Mouse (Mus musculus) retina, postnatal 1 day (tissue): Measurements from ENCODE around the gene Gm45837.
"Not testable (repeated sequence)": the region's sequence is repeated elsewhere in the genome, so short reads cannot be mapped to it uniquely, and the experiment has no call there.

Experiments
- DNase-seq: peaks from one replicate; pipeline ENCODE4 v3.0.0-alpha.2; 2012

Gene Gm45837

DNA sequence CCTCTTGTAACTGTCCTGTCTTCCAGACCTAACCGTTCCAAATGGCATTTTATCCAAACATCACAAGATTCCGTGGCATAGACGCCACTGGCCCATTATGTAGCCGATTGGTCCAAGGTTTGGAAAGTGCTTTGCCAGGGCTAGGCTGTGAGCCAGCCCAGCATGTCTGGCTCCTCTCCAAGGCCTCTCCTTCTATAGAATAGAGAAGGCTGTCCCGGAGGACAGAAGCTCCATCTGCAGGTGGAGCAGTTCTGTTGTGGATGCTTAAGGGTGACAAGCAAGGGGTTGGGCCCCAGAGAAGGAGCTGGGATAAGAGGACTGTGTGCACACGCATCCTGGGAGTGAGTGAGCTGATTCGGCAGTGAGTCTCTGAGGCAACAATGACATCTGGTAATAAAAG, 103.0 kb downstream of the Gm45837 start:
- DNase-seq, result no peak

DNA sequence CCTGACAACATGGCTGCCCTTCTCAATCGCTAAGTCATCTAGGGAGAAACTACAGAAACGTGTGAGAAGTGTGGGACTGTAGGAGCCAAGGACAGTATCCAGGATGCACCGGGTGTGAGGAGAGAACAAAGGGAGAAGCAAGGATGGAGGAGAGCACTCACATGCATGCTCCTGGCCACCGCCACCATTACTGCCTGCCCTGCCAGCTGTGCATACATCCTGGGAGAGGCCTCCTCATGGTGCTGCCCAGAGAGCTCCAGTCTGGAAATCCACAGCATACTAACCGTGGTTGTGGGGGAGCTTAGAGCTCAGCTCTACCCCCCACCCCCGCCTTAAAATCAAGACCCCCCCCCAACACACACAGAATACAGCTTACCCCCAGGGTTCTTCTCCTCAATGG, 104.1 kb downstream of the Gm45837 start:
- DNase-seq, result no peak

DNA sequence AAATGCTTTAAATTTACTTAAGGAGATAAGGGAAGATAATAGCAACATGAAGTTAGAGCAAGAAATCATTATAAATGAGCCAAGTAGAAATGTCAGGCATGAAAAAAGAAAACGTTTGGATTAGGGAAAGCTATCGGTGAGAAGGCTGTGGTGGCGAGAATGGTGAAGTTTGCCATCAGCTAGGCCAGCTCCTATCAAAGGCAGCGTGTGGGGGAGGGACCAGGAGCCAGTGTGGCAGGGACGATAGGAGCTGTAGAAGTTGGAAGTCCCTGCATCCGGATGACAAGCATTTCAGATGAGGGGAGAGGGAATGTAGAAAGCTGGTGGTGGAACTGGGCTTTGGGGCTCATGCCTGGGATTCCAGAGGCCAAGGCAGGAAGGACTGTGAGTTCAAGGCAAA, 104.6 kb downstream of the Gm45837 start:
- no peak for DNase-seq

DNA sequence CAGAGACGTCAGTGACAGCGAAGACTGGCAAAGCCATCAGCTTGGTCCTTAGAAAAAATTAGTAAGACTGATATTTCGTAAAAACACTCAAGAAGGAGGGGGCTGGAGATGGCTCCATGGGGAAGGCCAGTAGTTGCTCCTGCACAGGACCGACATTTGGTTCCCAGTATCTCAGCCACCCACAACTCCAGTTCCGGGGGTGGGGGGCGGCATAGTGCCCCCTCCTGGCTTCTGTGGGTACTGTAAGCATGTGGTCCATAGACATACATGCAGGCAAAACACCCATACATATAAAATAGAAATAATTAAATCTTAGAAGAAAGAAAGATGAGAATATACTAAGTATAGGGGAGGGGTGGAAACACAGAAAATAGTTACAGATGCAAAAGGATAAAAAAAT, 105.8 kb downstream of the Gm45837 start:
- no peak for DNase-seq

DNA sequence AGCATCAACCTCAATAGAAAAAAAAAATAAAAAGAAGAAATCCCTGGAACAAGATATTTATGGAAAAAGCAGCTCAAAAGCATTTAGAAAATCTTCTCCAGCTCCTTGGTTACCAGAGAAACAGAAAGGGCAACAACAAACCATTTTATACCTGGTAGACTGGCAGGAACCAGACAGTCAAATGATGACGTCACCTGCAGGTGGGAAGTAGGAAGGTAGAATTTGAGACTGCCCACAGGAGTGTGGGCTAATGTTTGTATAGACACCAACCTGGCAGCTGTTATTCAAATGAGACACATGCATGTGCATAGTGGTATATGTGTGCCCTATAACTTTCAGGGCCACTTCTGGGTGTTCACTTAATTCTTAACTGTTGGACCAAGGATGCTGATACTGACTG, 111.0 kb downstream of the Gm45837 start:
- DNase-seq, result no peak

DNA sequence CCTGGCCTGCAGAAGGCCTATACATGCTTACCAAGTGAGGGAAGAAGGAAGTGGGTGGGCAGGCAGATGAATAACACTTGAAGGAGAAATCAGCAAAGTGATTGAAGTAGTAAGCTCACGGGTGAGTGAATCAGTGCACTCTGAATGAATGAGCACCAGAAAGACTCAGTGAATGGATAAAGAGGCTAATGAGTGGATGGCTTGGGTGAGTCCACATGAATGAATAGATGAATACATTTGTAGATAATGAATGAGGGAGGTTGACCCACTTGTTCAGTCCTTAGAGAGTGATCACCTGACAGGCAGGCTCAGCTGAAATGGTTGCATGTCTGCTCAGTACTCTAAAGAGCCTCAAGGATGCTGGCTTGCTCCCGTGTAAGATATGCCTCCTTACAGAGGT, 112.5 kb downstream of the Gm45837 start:
- DNase-seq, result peak; percentile 95

DNA sequence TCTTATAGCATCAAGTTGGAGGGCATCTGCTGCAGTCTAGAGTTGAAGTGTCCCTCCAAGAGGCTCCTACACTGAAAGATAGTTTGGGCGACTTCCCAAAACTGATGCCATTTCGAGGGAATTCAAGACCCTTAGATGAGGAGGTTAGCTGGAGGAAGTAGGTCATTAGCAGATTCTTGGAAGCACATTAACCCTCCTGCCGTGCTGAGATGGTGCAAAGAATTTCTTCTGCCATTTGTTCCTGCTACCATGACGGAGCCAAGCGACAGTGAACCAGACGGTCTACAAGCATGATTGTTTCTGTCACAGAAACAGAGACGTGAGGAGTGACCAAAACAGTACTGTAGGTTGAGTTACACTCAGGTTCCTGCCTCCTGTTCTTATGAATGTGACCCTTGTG, 115.8 kb downstream of the Gm45837 start:
- DNase-seq, result no peak

DNA sequence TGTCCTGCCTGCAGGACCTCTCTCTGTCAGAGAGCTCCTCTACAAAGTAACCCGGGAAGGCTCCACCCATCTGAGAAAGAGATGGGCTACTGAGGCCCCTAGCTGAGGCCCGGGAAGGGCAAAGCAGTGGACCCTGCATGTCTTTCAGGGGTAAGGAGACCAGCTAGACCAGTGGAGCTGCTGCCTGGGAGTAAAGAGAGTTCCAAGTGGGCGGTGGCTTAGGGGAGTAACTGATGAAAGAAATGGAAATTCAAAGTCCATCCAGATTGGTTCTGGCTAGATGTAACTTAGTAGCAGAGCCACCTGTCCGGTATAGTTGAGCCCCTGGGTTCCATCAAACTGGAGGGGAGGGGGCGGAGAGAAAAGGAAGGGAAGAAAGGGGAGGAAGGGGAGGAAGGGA, 123.7 kb downstream of the Gm45837 start:
- no peak for DNase-seq

DNA sequence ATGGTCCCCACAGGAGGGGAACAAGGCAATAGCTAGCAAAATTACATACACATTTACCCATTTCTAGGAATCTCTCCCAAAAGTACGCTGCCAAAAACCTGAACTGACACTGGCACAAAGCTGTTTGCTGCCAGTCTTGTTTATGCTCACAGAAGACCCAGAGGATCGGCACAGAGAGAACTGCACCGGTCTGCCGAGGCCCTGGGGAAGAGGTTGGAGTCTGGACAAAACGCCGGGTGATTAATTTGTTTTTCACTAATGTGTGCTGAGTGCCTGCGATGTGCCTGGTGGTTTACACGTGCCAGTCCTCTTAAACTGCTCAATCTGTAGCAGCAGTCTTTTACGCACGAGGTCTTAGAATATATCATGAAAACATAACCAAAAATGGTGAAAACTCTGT, 124.4 kb downstream of the Gm45837 start:
- no peak for DNase-seq

DNA sequence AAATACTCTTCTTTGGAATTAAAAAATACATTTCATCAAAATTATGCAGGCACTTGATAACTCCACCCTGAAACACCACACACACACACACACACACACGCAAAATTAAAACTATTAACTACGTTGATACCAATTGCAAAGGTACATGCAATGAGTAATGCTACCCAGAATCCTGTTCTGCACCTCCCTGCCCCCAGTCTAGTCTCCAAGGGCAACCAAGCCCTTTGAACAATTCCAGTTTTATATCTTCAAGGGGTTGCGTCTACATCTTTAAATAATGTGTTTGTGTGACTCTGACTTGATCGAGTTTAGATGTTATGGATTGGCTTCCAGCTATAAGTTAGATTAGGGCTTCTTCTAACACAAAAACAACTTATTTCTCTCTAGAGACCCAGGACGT, 124.8 kb downstream of the Gm45837 start:
- DNase-seq, result no peak

DNA sequence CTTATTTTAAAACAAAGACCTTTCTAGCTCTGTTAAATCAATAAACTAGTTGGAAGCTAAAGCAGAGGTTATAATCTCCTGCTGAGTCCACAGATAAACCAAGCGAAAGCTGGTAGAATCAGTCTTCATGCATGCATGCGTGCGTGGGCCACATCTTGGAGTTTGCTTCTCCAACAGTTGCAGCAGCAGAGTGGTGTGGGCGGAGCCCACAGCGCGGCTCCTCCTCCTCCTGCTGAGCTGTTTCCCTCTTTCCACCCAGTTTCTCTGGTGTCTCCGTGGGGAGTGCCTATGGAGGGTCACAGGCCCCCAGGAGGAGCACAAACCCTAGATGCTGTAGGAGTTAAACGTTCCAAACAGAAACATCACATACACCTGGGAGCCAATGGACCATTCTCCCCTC, 126.9 kb downstream of the Gm45837 start:
- DNase-seq, result no peak

DNA sequence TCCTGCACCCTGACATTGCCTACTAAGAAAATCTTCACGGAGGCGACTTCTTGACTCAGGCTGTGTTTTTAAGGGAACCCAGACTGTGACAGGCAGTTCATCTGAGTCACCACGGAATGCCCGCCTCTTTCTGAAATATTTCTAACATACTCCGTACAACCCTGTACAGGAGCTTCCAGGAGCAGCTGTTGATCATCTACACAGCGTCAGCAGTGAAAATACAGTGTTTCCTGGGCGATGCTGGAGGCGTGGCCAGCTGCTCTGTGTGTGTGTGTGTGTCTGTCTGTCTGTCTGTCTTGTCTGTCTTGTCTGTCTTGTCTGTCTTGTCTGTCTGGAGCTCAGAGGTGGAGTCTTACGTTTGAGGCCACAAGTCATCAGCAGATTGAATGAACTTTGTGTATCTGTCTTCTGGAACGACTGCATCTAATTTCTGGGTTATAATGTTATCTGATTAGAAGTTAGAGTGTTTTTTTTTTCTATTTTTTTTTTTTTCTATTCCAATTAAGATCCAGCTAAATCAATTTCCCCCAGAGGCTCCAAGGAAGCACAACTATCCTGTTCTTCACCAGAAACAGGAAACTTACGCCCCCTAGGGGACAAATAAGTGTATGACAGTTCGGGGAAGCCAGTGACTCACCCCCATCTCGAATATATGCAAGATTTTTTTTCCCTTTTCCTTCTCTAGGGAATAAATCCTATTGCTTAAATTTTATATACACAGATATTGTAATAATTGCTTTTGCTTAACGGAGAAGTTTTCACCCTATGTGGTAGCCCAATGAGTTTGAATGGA, 127.7 kb downstream of the Gm45837 start:
- peak; percentile 78 for DNase-seq

DNA sequence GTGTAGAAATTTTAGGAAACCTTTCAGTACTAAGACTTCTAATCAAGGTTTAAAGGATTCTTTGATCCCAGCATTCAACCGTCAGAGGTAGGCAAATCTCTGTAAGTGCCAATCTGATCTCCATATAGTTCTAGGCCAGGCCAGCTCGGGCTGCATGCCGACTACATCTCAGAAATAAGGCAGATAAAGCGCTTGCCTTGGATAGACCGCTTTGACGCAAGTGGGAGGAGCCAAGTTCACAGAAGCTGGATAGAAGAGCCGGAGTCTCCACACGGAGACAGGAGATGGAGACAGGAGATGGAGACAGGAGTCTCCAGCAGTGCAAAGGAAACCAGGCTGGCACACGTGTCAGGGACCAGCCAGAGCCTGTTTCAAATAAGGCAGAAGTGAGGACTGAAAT, 129.1 kb downstream of the Gm45837 start:
- DNase-seq, result no peak

DNA sequence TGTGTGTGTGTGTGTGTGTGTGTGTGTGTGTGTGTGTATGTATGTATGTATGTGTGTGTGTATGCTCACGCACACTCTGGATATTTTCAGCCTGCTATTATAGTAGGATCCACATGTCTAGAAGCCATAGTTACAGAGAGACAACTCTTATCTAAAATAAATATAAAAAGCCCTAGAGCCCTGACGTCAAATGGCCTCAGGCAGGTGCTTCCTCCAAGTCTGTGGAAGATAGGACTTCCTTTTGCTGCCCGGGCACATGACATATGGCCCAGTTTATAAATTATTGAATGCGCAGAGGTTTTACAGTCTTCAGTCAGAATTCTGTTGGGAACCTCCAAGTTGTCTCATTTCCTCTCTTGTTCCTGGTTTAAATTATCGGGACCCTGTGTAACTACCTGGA, 130.0 kb downstream of the Gm45837 start:
- DNase-seq, result no peak

DNA sequence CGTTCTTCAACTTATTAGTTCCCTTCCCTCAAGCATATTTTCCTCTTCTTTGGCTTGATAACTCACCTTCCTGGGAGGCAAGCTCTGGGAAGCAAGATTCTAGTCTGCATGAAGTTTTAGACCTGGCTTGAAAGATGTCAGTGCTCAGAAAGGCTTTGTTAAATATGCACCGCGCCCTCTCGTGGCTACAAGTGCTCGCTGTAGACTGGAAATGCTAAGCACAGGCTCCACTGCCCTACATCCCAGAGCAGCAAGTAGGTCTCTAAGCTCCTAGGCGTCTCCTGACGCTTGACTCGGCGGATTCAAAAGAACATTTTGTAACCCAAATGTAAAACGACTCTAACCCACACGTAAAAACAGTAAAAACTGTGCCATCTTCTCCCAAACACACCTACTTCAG, 130.4 kb downstream of the Gm45837 start:
- peak; percentile 91 for DNase-seq

DNA sequence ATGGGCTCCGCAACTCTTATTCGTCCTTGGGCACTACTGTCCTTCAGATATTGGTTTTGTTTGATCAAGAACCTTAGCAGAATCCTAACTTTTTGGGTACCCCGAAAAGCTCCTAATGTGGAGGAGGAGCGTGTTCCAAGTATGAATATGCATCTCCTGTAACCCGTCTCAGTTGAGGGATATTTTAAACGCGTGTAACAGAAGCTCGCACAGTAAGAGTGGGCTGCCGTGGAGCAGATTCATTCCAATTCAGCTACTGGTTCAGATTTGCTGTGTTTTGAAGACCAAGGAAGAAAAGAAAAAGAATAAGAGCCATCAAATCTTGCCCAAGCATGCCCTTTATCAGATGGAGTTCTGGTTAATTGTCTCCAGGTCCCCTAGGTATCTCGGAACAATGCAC, 131.0 kb downstream of the Gm45837 start:
- no peak for DNase-seq

DNA sequence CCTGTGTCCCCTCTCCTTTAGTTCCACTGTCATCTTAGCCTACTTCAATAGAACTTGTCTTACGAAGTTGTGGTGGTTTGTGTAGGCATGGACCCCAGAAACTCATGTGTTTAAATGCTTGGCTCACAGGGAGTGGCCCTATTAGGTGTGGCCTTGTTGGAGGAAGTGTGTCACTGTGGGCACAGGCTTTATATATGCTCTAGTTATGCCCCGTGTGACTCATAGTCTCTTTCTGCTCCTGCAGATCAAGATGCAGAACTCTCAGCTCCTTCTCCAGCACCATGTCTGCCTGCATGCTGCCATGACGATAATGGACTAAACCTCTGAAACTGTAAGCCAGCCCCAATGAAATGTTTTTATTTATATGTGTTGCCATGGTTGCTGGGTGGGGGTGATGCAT, 137.0 kb downstream of the Gm45837 start:
- no peak for DNase-seq

DNA sequence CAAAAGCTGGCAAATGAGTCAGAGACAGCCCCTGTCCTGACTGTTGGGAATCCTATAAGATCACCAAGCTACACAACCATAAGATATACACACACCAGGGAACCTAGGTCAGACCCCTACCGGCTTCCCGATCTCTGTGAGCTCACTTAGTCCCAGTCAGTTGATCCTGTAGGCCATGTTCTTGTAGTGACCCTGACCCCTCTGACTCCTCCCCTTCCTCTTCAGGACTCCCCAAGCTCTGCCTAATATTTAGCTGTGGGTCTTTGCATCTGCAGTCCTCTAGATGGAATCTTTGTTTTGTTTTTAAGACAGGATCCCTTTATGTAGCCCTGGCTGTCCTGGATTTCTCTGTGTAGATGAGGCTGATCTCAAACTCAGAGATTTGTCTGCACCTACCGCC, 138.6 kb downstream of the Gm45837 start:
- DNase-seq, result no peak

DNA sequence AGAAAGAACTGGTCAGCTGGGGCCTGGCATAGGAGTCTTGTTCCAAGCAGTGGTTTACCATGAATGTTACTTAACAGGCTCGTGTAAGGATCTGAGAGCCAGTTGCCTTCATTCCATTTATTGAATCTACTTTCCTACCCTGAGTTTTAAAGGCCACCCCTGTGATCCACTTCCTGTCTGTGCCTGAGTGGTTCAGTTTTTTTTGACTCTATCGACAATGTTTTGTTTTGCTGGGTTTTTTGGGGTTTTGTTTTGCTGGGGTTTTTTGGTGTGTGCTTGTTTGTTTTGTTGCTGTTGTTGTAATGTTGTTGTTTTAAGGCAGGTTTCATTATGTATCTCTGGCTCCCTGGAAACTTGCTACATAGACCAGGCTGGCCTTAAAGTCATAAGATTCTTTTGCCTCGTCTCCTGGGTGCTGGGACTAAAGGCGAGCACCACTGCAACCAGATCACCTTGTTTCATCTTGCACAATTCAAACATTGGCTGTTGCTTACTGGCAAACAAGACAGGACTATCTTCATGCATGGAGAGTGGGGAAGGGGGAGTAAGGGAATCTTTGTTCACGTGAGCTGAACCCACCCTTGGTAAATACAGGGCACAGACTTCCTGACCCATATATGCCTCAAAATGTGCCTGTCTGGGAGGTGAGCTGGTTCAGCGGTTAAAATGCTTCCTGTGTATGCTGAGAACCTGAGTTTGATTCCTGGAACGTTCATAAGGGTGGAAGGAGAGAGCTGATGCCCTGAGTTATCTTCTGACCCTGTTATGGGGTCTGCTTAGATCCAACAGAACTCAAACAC, 140.2 kb downstream of the Gm45837 start:
- no peak for DNase-seq

DNA sequence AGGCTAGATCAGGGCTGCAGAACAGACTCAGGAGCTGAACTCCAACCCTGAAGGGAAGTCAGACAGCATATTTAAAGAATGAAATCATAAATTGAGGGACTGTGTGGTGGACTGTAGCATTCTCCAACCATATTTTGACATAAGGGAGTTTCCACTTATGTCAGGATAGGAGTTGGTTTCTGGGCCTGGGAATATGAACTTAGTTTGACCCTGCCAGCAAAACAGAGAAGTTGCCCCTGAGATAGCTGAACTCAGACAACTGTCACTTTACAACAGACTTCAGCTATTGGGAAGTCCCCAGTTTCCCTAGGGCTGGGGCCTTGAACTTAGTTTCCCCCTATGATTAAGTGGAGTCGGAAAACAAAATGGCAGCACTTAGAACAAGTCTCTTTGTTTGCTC, 140.8 kb downstream of the Gm45837 start:
- no peak for DNase-seq

DNA sequence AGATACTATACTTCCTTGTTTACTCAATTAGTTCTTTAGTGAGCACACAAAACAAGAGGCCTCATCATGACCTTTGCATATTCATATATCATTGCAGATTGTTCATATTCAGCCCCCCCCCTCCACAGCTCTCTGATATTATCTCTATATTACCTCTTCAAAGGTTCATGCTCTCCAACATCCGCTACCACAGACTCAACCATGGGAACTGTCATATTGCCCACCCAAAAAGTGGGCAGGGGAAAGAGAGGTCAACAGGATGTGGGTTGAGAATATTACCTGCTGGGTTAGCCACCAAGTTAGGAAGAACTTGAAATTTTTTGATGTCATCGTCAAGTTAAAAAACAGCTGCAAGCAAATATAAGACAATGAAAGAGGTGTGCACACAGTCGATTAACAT, 144.8 kb downstream of the Gm45837 start:
- not testable (repeated sequence) for DNase-seq

DNA sequence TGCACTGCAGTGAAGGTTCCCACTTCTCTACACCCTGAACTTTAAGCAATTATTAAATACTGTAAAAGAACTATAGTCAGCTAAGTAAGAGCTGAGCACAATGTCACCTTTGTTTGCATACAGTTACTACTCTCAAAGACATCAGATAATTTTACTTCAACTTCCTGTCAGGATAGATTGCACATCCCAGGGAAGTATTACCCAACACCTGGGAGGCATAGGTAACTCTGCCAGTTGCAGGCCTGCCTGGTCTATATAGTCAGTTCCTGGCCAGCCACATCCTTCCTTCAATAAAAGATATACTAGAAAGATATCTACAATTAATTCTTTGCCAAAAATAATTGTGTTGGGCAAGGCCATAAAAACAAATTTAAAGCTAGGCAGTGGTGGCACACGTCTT, 146.7 kb downstream of the Gm45837 start:
- DNase-seq, result no peak

DNA sequence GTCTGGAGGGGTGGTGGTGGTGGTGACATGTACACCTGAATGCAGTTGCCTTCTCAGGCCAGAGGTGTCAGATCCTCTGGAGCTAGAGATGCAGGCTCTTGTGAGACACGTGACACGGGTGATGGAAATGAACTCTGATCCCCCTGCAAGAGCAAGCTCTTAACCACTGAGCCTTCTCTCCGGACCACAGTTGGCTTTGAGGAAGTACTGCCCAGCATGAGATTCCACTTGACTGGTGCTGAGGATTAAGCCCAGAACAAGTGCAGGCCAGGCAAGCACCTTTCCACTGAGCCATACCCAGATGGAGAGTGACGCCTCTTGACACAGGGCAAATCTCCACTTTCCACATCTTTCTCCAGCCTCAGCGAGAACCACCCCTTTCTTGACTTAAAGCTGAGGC, 148.7 kb downstream of the Gm45837 start:
- not testable (repeated sequence) for DNase-seq
